Mouse (Mus musculus): ENCODE results near the gene Lhx1.

The Lhx1 gene

DNA sequence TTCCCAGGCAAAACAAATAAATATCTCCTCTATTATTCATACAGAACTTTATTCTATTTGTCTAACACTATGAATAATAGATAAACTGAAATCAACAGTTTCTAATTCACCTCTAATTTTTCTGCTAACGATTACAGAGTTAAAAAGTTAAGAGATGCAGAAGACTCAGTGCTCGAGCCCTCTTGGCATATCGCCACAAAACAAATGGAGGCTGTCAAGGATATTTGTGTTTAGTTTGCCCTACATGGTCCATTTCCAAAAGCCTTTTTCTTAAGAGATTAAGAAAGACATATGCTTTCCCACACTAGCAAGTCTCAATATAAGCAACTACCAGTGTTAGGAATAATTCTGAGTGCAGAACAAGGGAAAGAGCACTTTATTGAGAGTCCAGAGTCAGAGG lies 44.9 kb downstream of the Lhx1 start:
- DNase-seq = no peak

DNA sequence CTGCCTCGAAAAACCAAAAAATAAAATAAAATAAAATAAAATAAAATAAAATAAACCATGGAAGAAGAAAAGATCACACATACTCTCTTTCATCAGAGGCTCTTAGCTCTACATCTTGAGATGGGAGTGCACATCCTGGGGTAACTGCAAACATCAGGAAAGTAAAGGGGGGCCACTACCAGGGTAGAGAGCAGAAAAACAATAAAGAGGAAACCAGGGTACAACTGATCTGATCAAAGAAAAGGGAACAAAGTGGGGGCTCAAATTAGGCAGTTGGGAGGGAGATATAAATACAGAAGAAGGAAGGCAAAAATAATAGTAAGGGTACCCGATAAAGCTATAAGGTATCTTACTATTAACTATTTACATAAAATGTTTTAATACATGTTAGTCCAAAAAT lies 48.7 kb downstream of the Lhx1 start:
- no peak for DNase-seq

DNA sequence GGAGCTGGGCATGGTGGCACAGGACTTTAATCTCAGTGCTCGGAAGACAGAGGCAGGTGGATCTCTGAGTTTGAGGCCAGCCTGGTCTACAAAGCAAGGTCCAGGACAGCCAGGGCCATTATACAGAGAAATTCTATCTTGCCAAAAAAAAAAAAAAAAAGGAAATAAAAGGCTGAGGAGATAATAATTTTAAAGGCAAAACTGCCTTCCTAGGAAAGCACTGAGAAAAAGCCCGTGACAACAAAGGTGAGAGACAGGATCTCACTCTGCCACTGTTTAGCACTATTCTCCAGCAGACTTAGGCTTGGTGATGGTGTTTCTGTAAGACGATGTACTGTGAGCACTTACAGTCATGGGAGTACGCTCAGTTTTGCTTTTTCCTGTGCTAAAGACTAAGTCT lies 49.3 kb downstream of the Lhx1 start:
- no peak for DNase-seq

DNA sequence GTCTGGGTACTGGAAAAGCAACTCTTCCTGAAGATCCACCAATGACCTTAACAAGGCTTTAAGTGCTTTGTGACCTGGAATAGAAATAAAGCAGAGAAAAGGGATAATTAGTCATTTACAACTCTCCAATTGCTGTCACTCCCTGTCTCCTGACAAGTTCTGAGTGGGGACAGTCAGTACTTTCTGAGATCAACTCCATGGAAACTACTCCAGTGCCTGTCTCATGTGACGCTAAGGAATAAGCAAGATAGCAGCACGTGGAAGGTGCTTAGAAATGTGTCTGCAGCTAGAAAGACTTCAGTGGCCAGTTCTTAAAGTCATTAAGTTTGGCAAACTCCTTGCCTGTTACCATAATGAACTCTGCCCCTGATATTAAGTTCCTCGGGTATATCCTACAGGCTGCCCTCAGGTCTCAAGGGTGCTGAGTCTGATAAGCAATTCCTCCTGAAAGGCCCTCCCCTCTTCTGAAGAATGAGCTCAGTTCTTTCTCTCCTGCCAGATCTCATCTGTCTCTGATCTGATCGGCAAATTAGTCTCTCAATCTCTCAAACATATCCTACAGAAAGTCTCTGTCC lies 52.2 kb downstream of the Lhx1 start:
- DNase-seq = no peak
